Mouse (Mus musculus) ES-E14 (cell line): ENCODE results near the gene Homer2. TPM values are rescaled to one million over a fixed set of nuclear protein-coding genes. Genes with fewer than 3 reads are reported as not detected.

ENCODE experiments used
- DNase-seq: peaks from one replicate; pipeline ENCODE4 v3.0.0-alpha.2; 2013; ENCODE audit warnings: low read depth, low spot score
- H3K27ac ChIP-seq: 2 replicates; pipeline ENCODE4 v1.5.1; 2012; ENCODE audit warnings: low read depth, mild to moderate bottlenecking, low read length, moderate library complexity, mixed read lengths; ENCODE audit not compliant: poor library complexity, insufficient read depth, severe bottlenecking
- H3K36me3 ChIP-seq: 2 replicates; pipeline ENCODE4 v1.6.1; 2012; ENCODE audit warnings: mild to moderate bottlenecking, low read length, moderate library complexity, mixed read lengths; ENCODE audit not compliant: control insufficient read depth, poor library complexity, insufficient read depth, severe bottlenecking
- H3K4me1 ChIP-seq, 2 experiments: fragments of 150-350 bp in 1 of 2; sonication (generic) in 1 of 2; 2 replicates each; pipeline ENCODE4 v1.6.1; 2012; ENCODE audit warnings: low read length in 2 of 2, mild to moderate bottlenecking in 1 of 2, mixed read lengths in 1 of 2; ENCODE audit not compliant: control insufficient read depth in 2 of 2, insufficient read depth in 2 of 2, poor library complexity in 1 of 2
- H3K4me3 ChIP-seq, 2 experiments: fragments of 150-350 bp in 1 of 2; sonication (generic) in 1 of 2; 2 replicates each; pipeline ENCODE4 v1.5.1; 2012; ENCODE audit warnings: low read length in 2 of 2, low read depth in 1 of 2, mild to moderate bottlenecking in 1 of 2, mixed read lengths in 1 of 2; ENCODE audit not compliant: insufficient read depth in 1 of 2, poor library complexity in 1 of 2, severe bottlenecking in 1 of 2
- H3K9ac ChIP-seq: 2 replicates; pipeline ENCODE4 v1.6.1; 2012; ENCODE audit warnings: low read depth, mild to moderate bottlenecking, low read length, mixed read lengths; ENCODE audit not compliant: poor library complexity, insufficient read depth, severe bottlenecking
- H3K9me3 ChIP-seq: fragments of 150-350 bp; sonication (generic); 2 replicates; pipeline ENCODE4 v1.6.1; 2012; ENCODE audit warnings: low read depth, mild to moderate bottlenecking, low read length; ENCODE audit not compliant: control insufficient read depth, insufficient read depth
- CHD2 ChIP-seq: IDR thresholded peaks from 2 replicates; pipeline ENCODE4 v1.6.1; 2014; ENCODE audit warnings: mild to moderate bottlenecking, low read depth, low read length, inconsistent platforms
- HCFC1 ChIP-seq: IDR thresholded peaks from 2 replicates; pipeline ENCODE4 v1.6.1; 2012; ENCODE audit warnings: low read length, inconsistent platforms, borderline replicate concordance; ENCODE audit not compliant: insufficient read depth
- MAFK ChIP-seq: IDR thresholded peaks from 2 replicates; pipeline ENCODE4 v1.6.1; 2014; ENCODE audit warnings: mild to moderate bottlenecking, low read depth, low read length, inconsistent platforms; ENCODE audit not compliant: insufficient read depth
- ZC3H11A ChIP-seq: IDR thresholded peaks from 2 replicates; pipeline ENCODE4 v1.6.1; 2012; ENCODE audit warnings: low read depth, mild to moderate bottlenecking, inconsistent platforms, low read length, borderline replicate concordance
- ZNF384 ChIP-seq: IDR thresholded peaks from 2 replicates; pipeline ENCODE4 v1.6.1; 2012; ENCODE audit warnings: low read depth, low read length, inconsistent platforms
- in situ Hi-C, 2 experiments: fragments of 600-800 bp; cut with MboI; formaldehyde crosslinking; loops; one replicate each; pipeline ENCODE4 v1.15.1; 2025; ENCODE audit warnings: low sequenced_read_pairs in 2 of 2, inconsistent platforms in 1 of 2; ENCODE audit not compliant: unreplicated experiment in 2 of 2
- total RNA-seq: library from RNA; depleted of rRNA; stranded (reverse); fragments of 300-350 nt; gene quantifications from 2 replicates; pipeline ENCODE4 v1.2.3, GENCODE M21; 2012

Homer2 gene
- total RNA-seq, 1 experiment, result 6.5 TPM

DNA sequence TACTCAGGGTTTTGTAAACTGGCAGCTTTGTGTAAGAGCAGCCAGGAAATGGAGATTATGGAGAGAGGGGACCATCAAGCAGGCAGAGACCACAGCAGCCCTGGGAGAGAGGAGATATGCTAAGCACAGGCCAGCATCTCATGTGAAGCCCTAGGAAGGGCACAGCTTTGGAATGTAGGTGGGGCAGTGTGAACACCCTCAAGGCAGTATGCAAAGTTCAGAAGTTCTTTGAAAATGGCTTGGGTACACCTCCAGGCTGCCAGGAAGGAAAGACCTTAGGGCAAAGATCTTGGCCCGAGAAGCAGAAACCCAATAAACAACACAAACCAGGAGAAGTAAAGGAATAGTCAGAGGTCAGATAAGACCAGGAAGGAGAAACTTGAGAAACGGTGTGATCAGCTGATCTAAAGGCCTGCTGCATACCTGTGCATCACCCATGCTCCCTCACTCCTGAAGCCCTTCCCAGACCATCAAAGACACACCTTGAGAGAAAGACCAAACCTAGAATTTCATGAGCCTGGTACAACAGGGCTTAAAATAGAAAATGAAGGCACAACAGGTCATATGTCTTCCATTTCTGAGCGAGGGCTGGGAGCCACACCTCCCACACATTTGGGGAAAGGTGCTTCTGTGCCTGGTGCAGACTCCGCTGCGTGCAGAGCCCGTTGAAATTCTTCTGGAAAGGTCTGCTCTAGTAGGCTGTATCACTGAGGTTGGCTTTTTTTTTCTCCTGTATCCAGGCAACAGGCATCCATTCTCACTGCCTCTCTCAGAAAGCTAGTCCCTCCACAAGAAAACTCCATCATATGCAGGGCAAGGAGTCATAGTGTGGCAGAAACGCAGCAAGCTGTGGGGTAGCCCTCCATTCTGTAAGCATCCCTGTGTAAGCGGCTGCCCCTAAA is 107.7 kb downstream of the Homer2 start:
- Histone ChIP-seq H3K9me3 (peaks cover 6% of the 10 kb centered on the region), H3K4me1 (peaks cover 0 to 3% of the 10 kb centered on the region in 2 experiments; a peak in 1 of 4 replicates), H3K36me3 (peaks cover 32% of the 10 kb centered on the region), H3K4me3 (no peak overlapping the region), H3K27ac (no peak overlapping the region), H3K9ac (no peak overlapping the region)
- TF ChIP-seq HCFC1 (no peak), ZC3H11A (no peak), ZNF384 (0 out of 2 replicates have a peak, but pooled peaks have one; percentile 22), MAFK (no peak), CHD2 (no peak)
- in situ Hi-C loops, result no loop called here
- peak; percentile 50 for DNase-seq

DNA sequence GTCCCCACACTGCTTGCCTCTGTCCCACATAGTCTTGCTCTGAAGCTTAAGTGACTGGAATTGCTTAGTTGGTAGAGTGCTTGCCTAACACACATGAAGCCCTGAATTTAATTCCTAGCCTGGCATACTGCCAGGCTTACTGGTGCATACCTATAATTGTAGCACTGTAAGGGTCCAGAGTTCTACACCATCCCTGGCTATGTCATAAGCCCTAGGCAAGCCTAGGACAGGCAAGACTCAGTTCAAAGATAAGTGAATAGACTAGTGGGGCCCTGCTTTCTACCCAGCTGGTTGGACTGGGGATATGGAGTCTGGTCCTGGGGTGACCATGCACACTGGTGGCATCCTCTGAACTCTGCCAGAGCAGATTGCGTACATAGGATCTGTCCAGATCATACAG is 109.7 kb downstream of the Homer2 start:
- Histone ChIP-seq H3K36me3 (peaks cover 46% of the 10 kb centered on the region), H3K4me3 (no peak overlapping the region), H3K4me1 (peaks cover 0 to 3% of the 10 kb centered on the region in 2 experiments; a peak in 1 of 4 replicates), H3K27ac (no peak overlapping the region), H3K9me3 (peaks cover 13% of the 10 kb centered on the region), H3K9ac (no peak overlapping the region)
- in situ Hi-C loops, result no loop called here
- no peak for DNase-seq
- TF ChIP-seq ZNF384, result no peak
- no peak for TF ChIP-seq MAFK
- no peak for TF ChIP-seq HCFC1
- no peak for TF ChIP-seq ZC3H11A
- TF ChIP-seq CHD2, result no peak

- no peak for TF ChIP-seq CHD2
- TF ChIP-seq ZC3H11A, result no peak
- TF ChIP-seq HCFC1, result no peak
- no peak for TF ChIP-seq ZNF384
- TF ChIP-seq MAFK, result no peak
- H3K9me3 ChIP-seq, result peaks cover 13% of the 10 kb centered on the region
- H3K4me3 ChIP-seq, result no peak overlapping the region
- peaks cover 0 to 3% of the 10 kb centered on the region in 2 experiments; a peak in 1 of 4 replicates for H3K4me1 ChIP-seq
- in situ Hi-C loops, result no loop called here
- H3K9ac ChIP-seq, result no peak overlapping the region
- H3K27ac ChIP-seq, result no peak overlapping the region
- no peak for DNase-seq
- H3K36me3 ChIP-seq, result peaks cover 55% of the 10 kb centered on the region
These were observed 111.2 kb downstream of the Homer2 start for GRCm38 (mm10) chr7:81596086-81596485.

GRCm38 (mm10) chr7:81595056-81595455 is 112.3 kb downstream of the Homer2 start:
- H3K27ac ChIP-seq, result no peak overlapping the region
- peaks cover 0 to 3% of the 10 kb centered on the region in 2 experiments; a peak in 1 of 4 replicates for H3K4me1 ChIP-seq
- H3K9ac ChIP-seq, result no peak overlapping the region
- H3K4me3 ChIP-seq, result no peak overlapping the region
- no peak for DNase-seq
- in situ Hi-C loops, result no loop called here
- peaks cover 55% of the 10 kb centered on the region for H3K36me3 ChIP-seq
- H3K9me3 ChIP-seq, result peaks cover 13% of the 10 kb centered on the region
- no peak for TF ChIP-seq MAFK
- TF ChIP-seq ZC3H11A, result no peak
- no peak for TF ChIP-seq ZNF384
- TF ChIP-seq HCFC1, result no peak
- TF ChIP-seq CHD2, result no peak
